Mouse (Mus musculus) cerebellum, adult 2 months (tissue): Measurements from ENCODE around the gene Lcn5.

Experiments used
- CTCF ChIP-seq: fragments of 200-500 bp; IDR thresholded peaks from 2 replicates; pipeline ENCODE4 v1.5.1; 2011; ENCODE audit warnings: low read depth, mild to moderate bottlenecking, control low read depth, low read length, moderate library complexity, borderline replicate concordance; ENCODE audit not compliant: insufficient read depth
- POLR2A ChIP-seq: fragments of 200-500 bp; IDR thresholded peaks from 2 replicates; pipeline ENCODE4 v1.6.1; 2011; ENCODE audit warnings: low read length, control low read depth, borderline replicate concordance; ENCODE audit not compliant: insufficient read depth

DNA sequence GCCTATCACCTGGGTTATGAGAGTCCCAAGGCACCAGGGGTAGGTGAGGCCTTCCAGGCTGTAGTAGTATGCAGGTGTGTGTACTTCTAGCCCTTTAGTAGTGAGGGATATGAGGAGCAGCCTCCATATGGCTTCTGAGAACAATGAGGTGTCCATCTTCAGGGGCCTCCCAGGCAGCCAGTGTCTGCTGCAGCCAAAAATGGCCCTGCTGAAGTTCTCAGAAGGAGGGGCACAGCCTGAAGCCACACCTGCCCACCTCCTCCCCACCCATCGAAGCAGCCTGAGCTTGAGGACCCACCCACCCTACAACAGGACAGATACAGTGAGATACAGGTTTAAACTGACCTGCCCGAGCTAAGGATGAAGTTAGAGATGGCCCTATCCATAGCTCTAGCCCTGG, 24.7 kb downstream of the Lcn5 start, which contains the start of gene Lcn10:
- TF ChIP-seq CTCF (no peak), POLR2A (no peak)
